Mouse (Mus musculus): ENCODE data around the gene Medag. TPM values are rescaled to one million over a fixed set of nuclear protein-coding genes. Genes with fewer than 3 reads are reported as not detected.

Gene Medag
- polyA plus RNA-seq, 1 experiment = 11.9 TPM

GRCm38 (mm10) chr5:149381948-149382347 lies 29.6 kb upstream of the Medag start:
- DNase-seq (ENCODE audit: extremely low spot score in 1 of 2, low spot score in 1 of 2) = no peak

GRCm38 (mm10) chr5:149382601-149383000 lies 28.9 kb upstream of the Medag start:
- no peak for DNase-seq (ENCODE audit: extremely low spot score in 1 of 2, low spot score in 1 of 2)

GRCm38 (mm10) chr5:149385228-149385961 lies 26.2 kb upstream of the Medag start:
- DNase-seq (ENCODE audit: extremely low spot score in 1 of 2, low spot score in 1 of 2) = no peak

GRCm38 (mm10) chr5:149386294-149386850 lies 25.2 kb upstream of the Medag start:
- DNase-seq (ENCODE audit: extremely low spot score in 1 of 2, low spot score in 1 of 2) = no peak

- no peak for DNase-seq (ENCODE audit: extremely low spot score in 1 of 2, low spot score in 1 of 2)
Measured at GRCm38 (mm10) chr5:149388947-149389346, 22.6 kb upstream of the Medag start.

GRCm38 (mm10) chr5:149389548-149390211 lies 21.9 kb upstream of the Medag start:
- DNase-seq (ENCODE audit: extremely low spot score in 1 of 2, low spot score in 1 of 2) = no peak

- no peak for DNase-seq (ENCODE audit: extremely low spot score in 1 of 2, low spot score in 1 of 2)
Measured at GRCm38 (mm10) chr5:149391574-149392375, 19.8 kb upstream of the Medag start.

GRCm38 (mm10) chr5:149392420-149392988 lies 19.0 kb upstream of the Medag start:
- no peak for DNase-seq (ENCODE audit: extremely low spot score in 1 of 2, low spot score in 1 of 2)

GRCm38 (mm10) chr5:149401446-149401975 lies 10.0 kb upstream of the Medag start:
- DNase-seq (ENCODE audit: extremely low spot score in 1 of 2, low spot score in 1 of 2) = no peak

GRCm38 (mm10) chr5:149402029-149402428 lies 9.5 kb upstream of the Medag start:
- no peak for DNase-seq (ENCODE audit: extremely low spot score in 1 of 2, low spot score in 1 of 2)

GRCm38 (mm10) chr5:149403386-149403785 lies 8.2 kb upstream of the Medag start:
- no peak for DNase-seq (ENCODE audit: extremely low spot score in 1 of 2, low spot score in 1 of 2)

GRCm38 (mm10) chr5:149404710-149405109 lies 6.8 kb upstream of the Medag start:
- no peak for DNase-seq (ENCODE audit: extremely low spot score in 1 of 2, low spot score in 1 of 2)

- peak; percentile 74 to 82 for DNase-seq (ENCODE audit: extremely low spot score in 1 of 2, low spot score in 1 of 2)
Measured at GRCm38 (mm10) chr5:149406791-149407276, 4.7 kb upstream of the Medag start.

GRCm38 (mm10) chr5:149409502-149409901 lies 2.0 kb upstream of the Medag start:
- DNase-seq (ENCODE audit: extremely low spot score in 1 of 2, low spot score in 1 of 2) = no peak

GRCm38 (mm10) chr5:149412194-149412575 lies 636 bp downstream of the Medag start:
- DNase-seq (ENCODE audit: extremely low spot score in 1 of 2, low spot score in 1 of 2) = peak in 1 of 2 experiments; percentile 23

- no peak for DNase-seq (ENCODE audit: extremely low spot score in 1 of 2, low spot score in 1 of 2)
Measured at GRCm38 (mm10) chr5:149412671-149413070, 1.1 kb downstream of the Medag start.

- no peak for DNase-seq (ENCODE audit: extremely low spot score in 1 of 2, low spot score in 1 of 2)
Measured at GRCm38 (mm10) chr5:149414369-149415167, 3.0 kb downstream of the Medag start.

- DNase-seq (ENCODE audit: extremely low spot score in 1 of 2, low spot score in 1 of 2) = no peak
Measured at GRCm38 (mm10) chr5:149417381-149417780, 5.8 kb downstream of the Medag start.

- no peak for DNase-seq (ENCODE audit: extremely low spot score in 1 of 2, low spot score in 1 of 2)
Measured at GRCm38 (mm10) chr5:149426525-149426924, 15.0 kb downstream of the Medag start.
